Mouse (Mus musculus) adrenal gland, postnatal 14 days (tissue): ENCODE results near the gene Fads2. TPM values are rescaled to one million over a fixed set of nuclear protein-coding genes. Genes with fewer than 3 reads are reported as not detected.

Experiments used
- DNase-seq: peaks from one replicate; pipeline ENCODE4 v3.0.0; 2021; ENCODE audit warnings: mixed read lengths
- total RNA-seq: library from RNA; stranded (reverse); gene quantifications from 2 replicates; pipeline ENCODE4 v1.2.3, GENCODE M21; 2021

Gene Fads2
- total RNA-seq, 1 experiment from 2014 or later, result 806 TPM

DNA sequence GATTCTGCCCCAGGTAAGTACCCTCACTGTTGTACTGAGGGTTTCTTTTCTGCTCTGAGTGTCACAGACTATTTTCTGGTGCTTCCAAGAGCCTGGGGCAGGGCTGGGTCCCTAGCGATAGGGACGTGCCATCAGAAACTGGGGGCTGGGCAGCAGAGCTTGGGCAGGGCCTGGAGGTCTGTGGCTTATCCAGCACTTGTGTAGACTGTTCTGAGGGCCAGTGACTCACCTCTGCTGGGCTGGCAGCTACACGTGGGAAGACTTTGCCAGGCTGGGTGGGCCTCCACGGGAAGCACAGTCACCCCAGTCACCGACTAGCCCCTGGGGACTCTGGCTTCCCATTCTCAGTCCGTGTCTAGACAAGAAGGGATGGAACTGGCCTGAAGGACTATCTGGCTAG lies 59.3 kb downstream of the Fads2 start:
- DNase-seq, result no peak

DNA sequence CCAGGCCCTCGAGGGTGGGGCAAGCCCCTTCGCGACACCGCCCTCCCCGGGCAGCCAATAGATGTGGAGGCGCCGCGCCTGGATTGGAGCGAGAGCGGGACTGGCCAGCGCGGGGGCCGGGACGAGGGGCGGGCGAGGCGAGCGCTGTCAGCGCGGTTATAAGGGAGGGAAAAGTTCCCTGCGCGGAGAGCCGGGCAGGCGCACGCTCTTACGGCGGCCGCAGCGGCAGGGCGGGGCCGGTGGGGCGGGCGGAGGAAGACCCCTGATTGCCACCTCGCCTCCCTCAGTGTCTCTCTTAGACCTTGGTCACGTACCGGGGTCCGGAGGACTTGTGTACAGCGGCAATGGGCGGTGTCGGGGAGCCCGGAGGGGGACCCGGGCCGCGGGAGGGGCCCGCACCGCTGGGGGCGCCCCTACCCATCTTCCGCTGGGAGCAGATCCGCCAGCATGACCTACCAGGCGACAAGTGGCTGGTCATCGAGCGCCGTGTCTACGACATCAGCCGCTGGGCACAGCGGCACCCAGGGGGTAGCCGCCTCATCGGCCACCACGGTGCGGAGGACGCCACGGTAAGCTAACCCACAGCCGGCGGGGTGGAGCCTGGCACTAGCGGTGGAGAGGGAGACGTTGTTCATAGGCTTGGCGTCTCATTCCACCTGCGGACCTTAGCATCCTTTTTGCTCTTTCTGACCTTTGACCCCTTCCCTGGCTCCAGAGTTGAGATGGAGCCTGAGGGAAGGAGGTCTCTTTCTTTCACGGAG lies 60.0 kb downstream of the Fads2 start, which contains the start of gene Fads3:
Gene Fads3 (plus strand): TSS at position 182 of the 761 bp plus-strand sequence.
- peak; percentile 87 for DNase-seq

DNA sequence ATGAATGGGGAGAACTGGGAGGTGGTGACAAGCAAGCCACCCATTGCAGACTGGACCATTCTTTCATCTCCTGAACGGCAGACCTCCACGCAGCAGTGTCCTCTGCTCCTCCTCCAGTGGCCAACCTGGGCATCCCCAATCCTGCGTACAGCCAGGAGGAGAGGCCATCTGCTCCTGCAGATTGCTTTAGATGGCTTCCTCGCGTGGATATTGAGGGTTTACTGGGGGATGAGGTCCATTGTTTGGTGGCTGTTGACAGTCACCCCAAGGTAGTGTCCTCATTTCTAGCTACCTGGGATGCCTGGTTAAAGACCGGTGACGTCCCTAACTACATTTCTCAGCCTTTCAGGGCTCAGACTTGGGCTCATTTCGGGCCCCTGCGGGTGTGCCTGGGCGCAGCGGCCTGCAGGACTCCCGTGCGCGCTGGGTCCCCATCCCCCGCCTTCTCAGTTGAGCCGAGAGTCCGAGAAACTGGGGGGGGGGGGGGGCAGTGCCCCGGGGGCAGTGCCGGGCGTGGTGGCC lies 60.6 kb downstream of the Fads2 start:
- DNase-seq, result no peak

DNA sequence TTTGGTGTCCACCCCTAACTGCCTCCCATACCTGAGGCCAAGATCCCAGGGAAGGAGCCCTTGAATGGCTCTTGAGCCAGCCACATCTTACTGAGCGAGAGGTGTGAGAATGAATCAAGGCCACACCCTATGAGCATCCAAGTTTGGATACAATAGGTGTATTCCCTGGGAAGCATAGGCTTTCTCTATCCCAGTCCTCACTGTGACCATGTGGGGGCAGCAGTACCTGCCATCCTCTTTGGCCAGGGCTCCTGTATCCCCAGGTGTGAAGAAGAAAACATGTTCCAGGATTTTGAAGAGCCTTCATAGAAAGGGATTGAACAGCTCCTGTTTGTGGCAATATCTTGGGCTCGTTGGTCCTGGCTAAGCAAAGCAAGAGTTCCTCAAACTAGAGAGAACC lies 61.9 kb downstream of the Fads2 start:
- no peak for DNase-seq

DNA sequence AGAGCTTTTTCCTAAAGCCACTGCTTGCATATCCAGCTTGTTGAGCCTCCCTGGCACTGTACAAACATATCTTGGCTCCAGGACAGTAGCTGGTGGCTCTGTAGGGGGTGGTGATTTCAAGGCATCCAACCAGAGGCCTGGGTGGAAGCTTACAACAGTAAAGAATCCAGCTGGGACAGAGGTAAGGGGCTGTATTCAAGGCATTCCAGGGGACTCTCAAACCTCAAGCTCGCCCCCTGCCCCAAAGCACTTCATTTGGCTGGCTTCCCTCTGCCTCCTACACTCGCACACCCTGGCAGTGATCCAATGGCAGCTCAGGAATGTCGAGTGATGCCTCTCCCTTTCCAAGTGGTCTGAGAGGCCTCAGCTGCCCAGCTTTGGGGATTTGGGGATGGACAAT lies 62.6 kb downstream of the Fads2 start:
- DNase-seq, result peak; percentile 45

DNA sequence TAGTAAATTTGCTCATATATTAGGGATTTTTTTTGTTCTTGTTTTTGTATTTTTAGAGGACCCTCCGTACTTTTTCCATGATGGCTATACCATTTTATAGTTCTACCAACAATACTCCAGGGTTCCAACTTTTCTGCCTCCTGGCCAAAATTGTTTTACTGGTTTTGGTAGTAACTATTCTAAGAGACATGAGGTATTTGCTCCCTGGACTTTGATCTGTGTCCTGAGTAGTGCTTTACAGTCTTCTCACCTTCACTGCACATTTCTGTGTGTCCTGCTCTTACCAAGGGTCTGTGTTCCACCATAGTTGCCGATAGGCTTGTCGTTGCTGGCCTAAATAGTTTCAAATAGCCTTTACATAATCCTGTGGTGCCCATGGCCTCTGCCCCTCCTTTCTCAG lies 63.2 kb downstream of the Fads2 start:
- DNase-seq, result no peak

DNA sequence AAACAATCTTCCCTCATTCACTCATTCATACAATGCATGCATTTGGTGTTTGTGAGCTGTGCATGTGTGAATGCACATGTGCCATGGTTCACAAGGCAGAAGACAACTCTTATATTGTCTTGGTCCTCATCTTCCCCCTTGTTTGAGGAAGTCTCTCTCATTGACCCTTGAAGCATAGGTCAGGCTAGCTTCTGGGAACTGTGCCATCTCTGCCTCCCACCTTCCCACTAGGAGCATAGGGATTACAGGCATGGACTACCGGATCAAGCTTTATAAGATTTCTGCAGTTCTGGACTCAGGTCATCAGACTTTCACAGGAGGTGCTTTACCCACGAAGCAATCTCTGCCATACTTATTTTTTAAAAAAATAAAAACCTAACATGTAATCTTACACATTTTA lies 64.0 kb downstream of the Fads2 start:
- DNase-seq, result no peak

DNA sequence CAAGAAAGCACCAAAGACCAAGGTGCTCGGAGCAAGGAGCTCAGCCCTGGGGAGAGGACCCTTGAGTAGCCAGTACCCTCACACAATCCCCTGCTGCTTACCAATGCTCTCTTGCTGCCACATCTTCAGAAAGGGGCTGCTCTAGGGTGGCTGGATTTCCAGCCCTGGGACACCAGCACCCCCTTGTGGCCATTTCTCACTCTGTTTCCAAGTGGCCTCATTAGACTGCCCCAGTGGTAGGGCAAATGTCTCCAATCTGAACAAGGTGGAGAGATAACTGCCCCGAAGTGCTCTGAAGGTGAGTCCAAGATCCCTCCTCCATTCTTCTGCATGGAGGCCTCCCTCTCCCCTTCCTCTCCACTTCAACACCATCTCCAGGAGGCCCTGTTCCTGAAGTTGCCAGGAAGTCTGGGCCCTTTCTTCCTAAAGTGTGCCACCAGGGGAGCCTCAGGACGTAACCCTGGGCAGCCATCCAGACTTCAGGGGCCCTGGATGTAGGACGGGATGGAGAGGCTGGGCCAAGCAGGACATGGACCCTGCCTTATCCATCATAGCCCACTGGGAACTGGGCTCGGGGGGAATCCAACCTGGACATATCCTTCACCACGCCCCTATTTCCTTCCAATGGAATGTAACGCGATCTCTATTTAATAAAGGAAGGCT lies 66.6 kb downstream of the Fads2 start:
- peak; percentile 92 for DNase-seq

DNA sequence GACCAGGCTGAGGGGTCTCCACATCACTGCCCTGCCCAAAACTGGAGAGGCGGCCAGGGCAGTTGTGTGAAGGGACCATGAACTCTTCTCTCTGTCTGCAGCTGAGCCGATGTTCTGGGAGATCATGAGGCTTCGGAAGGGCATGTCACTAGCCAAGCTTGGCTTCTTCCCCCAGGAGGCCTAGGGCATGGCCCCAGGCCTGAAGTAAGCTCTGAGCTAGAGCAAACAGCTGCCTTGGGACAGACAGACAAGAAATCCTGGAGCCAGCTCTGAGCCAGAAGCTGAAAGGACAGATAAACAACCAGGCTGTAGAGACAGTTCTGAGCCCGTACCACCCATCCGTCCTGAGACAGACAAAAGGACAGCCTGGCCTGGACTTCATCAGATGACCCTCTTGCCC lies 67.2 kb downstream of the Fads2 start:
- no peak for DNase-seq

DNA sequence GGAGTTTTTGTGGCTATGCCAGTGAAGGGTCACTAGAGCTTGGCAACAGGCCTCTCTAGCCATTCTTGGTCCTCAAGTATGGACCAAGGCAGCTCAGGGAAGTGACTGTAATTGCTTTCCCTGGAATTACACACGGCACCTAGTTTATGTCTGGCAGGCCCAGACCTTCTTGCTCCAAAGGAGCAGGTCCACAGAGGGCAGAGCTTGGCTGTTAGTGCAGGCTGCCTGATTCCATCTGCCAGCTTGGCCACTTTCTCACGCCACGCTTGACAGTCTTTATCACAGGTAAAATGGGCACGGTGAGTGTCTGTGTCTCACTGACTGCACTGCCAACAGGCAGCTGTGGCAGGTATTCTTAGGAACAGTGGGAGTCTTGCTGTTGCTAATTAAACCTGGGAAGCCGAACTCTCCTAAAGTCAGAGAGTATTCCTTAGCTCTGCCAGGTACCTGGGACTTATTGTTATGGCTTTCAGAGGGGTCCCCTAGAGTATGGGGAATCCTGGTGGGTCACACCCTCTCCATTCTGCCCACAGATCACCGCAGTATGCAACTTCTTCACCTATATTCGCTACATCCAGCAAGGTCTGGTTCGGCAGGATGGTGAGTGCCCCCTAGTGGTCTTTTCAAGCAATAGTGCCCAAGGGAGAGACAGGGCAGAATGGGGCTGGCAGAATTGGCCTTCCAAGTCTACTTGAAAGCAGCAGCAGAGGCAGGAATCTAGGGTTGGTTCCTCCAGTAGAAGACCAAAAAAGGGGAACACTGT lies 68.2 kb downstream of the Fads2 start:
- DNase-seq, result peak; percentile 81

DNA sequence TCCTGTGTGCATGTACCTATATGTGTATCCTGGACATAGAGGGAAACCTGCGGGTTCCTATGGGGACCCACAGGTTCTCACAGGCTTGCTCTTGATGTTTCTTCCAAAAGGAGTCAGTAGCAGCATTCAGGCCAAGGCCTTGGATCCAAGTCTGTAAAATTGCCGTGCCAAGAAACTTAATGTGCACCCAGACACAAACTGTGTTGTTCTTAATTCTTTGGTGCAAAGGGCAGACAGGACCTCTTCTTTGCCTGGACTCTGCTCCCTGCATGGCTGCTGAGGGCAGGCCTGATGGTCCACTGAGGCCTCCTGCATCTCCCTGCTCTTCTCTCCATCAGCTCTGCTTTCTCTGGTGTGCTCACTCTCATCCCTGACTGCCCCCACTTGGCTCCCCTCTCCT lies 71.8 kb downstream of the Fads2 start:
- DNase-seq, result no peak

DNA sequence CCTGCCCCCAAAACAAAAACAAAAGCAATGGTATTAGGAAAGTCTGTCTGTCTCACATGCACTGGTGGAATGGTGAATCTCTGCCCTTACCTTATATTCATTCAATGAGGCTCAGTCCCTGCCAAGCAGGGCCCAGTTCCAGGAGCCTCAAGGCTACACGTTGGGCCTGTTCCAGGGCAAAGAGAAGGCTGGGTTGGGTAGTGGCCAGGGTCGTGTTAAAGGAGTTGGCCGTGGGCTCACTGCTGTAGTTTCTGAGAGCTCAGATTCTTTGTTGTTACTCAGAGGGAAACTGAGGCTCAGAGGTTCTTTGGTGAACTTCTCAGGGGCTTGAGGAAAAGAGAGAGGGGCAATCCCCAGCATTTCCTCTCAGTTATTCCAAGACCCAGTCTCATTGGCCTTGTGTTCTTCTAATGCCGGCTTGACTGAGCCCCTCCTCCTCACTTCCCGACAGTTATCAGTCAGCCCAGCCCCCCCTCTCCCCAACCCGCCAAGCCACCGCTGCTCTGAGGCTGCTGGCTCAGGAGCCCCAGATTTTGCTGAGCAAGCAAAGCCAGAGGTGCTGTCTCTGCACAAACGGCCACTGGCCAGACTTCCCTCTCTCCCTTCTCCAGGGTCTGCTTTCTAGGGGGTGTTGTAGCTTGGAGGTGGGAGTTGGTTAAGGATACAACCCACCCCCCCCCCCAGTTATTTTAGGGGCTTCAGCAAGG lies 76.2 kb downstream of the Fads2 start:
- peak; percentile 91 for DNase-seq

DNA sequence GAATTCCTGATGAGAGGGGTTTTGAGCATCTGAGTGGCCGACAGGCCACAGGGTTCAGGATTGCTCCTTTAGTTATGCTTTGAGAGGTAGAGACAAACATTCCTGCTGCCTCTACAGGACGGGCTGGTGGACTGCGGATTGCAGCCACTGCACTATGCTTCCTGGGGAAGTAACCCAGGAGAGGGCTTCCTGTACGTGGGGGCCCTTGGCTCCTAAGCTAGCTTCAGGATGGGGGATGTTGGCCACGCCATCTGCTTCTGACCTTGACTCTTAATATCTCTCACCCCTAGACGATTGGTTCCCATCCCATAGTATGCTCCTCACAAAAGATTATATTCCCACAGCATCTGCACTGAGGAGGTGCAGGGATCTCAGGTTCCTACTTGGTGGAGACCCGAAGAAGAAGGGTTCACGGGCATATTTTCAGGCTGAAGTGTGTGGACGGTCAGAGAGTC lies 78.2 kb downstream of the Fads2 start:
- peak; percentile 46 for DNase-seq

DNA sequence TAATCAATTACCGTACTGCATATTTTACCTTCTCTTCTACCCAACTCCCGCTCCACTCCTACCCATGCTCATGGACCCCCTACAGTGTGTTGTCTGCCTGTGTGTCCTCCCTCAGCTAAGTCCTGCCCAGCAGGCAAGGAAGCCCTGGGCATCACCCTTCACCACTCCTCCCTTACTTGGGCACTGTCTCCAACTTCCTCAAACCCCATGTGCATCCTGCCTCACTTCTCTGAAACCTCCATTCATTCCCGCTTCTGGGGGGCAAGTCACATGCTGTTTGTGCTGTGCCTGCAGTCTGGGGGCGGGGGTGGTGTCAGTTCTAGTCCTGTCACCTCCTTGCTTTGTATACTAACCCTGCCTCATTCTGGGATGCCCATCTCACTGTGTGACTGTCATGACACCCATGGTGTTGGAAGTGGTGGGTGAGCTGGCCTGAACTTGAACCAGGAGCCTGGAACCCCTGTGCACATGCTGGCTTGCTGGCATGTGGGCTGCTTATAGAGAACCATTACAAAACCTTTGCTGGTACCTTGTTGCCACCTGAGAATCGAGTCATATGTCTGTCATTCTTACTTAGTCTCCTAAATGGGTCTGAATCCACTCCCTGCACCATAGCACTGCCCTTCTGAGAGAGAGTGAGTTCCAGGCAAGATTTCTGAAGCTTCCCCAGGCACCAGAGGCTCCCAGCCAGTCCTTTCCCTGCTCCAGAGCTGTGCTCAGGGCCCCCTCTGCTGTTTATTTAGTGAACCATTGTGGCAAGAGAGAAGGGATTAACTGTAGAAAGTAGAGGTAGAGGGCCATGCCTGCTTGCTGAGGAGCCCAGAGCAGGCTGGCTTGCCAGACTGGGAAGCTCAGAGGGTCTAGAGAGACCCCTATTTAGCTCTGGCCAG lies 78.9 kb downstream of the Fads2 start:
- peak; percentile 61 for DNase-seq

DNA sequence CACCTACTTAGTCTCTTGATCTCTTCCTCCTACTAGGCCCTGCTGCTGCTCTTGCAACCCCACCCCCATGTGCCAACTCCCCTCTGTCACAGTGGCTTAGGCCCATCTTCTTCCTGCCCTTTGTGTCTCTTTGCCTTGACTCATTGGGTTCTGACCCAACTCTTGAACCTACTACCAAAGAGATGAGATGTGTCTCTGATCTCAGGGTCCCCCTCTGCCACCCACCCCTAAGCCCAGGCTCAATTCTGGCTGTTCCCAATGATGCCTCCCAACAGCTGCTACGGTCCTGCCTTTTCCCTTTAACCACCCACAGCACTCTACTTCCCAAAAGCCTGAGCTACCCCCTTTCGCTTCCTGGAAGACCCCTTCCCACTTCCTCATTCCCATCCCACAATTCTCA lies 79.6 kb downstream of the Fads2 start:
- no peak for DNase-seq

DNA sequence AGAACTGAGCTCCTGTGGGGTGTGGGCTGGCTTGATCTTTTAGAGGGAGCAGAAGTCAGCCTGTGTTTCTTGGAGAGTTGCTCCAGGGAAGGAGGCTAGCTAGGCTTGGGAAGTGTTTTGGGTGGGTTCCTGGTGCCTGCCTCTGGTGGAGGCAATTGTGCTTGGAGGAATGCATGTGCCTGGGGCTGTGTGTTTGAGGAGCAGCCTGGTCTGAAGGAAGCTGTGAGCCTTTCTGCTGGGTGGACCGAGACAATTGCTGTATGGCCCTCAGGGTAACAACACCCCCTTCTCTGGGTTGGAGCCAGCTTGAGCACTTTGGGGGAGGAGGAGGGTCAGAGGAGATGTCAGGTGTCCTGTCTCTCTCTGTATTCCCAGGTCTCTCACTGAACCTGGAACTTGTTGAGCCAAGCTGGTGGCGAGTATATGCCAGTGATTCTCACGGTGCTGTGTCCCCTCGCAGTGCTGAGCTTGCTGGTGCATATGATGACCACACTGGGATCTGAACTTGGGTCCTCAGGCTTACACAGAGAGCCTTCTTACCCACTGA lies 82.3 kb downstream of the Fads2 start:
- DNase-seq, result no peak

DNA sequence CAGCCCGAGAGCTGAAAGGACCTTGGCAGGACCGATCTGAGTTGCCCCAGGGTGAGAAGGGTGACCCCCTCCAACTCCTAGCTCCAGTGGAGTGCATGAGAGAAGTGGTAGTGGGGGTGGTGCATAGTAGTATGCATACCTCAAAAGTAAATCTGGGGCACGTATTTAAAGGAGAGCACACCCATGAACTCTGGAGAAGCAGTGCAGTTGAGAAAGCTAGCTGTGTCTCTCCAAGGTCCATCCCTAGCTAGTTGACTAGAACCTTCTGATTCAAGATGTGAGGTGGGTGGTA lies 83.1 kb downstream of the Fads2 start:
- no peak for DNase-seq

DNA sequence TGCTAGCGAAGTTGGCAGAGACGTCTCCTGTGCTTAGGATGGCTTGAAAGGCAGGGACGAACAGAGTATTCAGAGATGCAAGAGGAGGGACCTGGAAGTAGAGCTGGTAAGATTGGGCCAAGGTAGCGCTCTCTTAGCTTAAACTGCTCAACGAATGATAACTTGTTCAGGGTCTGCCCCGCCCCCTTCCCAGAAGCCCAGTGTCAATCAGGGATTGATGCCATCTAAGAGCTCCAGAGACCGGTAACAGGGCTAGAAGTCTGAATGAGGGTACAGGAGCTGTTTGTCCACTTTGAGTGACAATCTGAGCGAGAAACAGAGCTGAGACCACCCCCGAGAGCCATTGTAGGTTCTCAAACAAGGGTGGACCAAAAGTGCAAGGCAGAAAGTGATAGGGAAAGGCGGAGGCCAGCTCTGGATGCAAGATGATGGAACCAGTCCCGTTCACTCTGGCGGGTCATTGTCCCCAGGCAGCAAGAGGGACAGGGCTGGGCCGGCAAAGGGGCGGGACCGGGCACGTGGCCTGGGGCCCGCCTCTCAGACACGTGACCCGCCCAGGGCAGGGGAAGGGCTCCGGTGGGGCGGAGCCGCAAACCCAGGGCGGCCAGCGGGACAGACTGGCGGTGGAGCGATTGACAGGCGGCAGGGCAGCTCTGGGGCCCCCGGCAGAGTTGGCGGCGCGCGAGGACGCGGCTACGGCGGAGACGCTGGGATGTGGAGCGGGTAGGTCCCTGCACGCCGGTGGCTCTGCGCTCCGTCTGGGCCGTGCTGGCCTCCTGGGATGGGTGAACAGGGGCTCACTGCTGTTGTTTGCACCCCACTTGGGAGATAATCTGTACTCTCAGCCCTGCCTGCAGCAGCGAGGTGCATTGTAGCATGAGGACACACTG lies 83.7 kb downstream of the Fads2 start:
- DNase-seq, result peak; percentile 97

DNA sequence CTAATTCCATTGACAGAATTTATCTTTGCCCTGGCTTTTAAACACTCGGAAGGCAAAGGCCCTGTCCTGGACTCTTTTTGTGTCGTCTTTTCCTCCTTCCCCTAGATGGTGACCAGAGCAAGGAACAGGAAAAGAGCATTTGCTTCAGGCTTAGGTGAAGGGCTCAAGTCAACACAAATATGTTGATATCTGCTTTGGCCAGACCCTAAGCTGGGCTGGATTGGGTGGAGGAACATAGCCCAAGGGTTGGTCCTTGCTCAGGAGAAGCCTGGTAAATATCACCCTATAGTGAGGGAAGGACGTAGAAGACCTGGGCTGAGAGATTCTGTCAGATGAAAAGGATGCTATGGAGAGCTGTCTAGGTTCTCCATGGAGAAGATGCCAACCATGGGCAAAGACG lies 85.4 kb downstream of the Fads2 start:
- no peak for DNase-seq

DNA sequence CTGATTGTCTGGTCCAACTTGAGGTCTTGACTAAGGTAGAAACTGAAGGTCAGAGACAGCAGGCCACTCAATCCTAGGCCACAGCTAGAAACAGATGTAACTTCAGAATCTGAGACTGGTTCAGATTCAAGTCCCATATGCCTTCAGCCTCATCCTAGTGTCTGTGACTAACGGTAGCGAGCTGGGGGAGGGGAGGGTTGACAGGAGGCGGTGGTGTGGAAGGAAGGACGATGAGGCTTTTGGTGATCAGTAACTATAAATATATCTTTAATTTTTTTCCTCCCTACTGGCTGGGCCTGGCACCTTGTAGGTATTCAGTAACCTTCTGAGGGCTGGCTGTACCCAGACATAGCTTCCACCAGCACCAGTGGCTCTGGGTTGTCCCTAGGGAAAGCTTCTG lies 86.1 kb downstream of the Fads2 start:
- DNase-seq, result no peak
